Mouse (Mus musculus): ENCODE results near the gene Astn1. TPM values are rescaled to one million over a fixed set of nuclear protein-coding genes. Genes with fewer than 3 reads are reported as not detected.

The Astn1 gene
- total RNA-seq, 2 experiments from 2014 or later = 182 to 189 TPM

GRCm38 (mm10) chr1:158606324-158606723 is 244.3 kb downstream of the Astn1 start:
- DNase-seq (ENCODE audit: low spot score in 2 of 2) = no peak

- no peak for DNase-seq (ENCODE audit: low spot score in 2 of 2)
Observed at GRCm38 (mm10) chr1:158607201-158607600, 245.1 kb downstream of the Astn1 start.

- DNase-seq (ENCODE audit: low spot score in 2 of 2) = no peak
Observed at GRCm38 (mm10) chr1:158615202-158615601, 253.1 kb downstream of the Astn1 start.

GRCm38 (mm10) chr1:158617943-158618342 is 255.9 kb downstream of the Astn1 start:
- no peak for DNase-seq (ENCODE audit: low spot score in 2 of 2)

- DNase-seq (ENCODE audit: low spot score in 2 of 2) = no peak
Observed at GRCm38 (mm10) chr1:158632935-158633334, 270.9 kb downstream of the Astn1 start.

GRCm38 (mm10) chr1:158633441-158633840 is 271.4 kb downstream of the Astn1 start:
- no peak for DNase-seq (ENCODE audit: low spot score in 2 of 2)

GRCm38 (mm10) chr1:158641306-158641705 is 279.2 kb downstream of the Astn1 start:
- DNase-seq (ENCODE audit: low spot score in 2 of 2) = no peak

- DNase-seq (ENCODE audit: low spot score in 2 of 2) = no peak
Observed at GRCm38 (mm10) chr1:158642247-158642646, 280.2 kb downstream of the Astn1 start.

- no peak for DNase-seq (ENCODE audit: low spot score in 2 of 2)
Observed at GRCm38 (mm10) chr1:158652799-158653198, 290.7 kb downstream of the Astn1 start.

GRCm38 (mm10) chr1:158653808-158654520 is 291.9 kb downstream of the Astn1 start:
- peak; percentile 18 to 61 for DNase-seq (ENCODE audit: low spot score in 2 of 2)

GRCm38 (mm10) chr1:158654571-158655205 is 292.6 kb downstream of the Astn1 start:
- peak in 1 of 2 experiments; percentile 59 for DNase-seq (ENCODE audit: low spot score in 2 of 2)

GRCm38 (mm10) chr1:158656986-158657385 is 294.9 kb downstream of the Astn1 start:
- no peak for DNase-seq (ENCODE audit: low spot score in 2 of 2)

- DNase-seq (ENCODE audit: low spot score in 2 of 2) = no peak
Observed at GRCm38 (mm10) chr1:158666001-158666400, 303.9 kb downstream of the Astn1 start.

- DNase-seq (ENCODE audit: low spot score in 2 of 2) = peak; percentile 45 to 65
Observed at GRCm38 (mm10) chr1:158669971-158670592, 308.0 kb downstream of the Astn1 start.

GRCm38 (mm10) chr1:158687726-158688125 is 325.7 kb downstream of the Astn1 start:
- DNase-seq (ENCODE audit: low spot score in 2 of 2) = no peak

GRCm38 (mm10) chr1:158697423-158697822 is 335.4 kb downstream of the Astn1 start:
- DNase-seq (ENCODE audit: low spot score in 2 of 2) = no peak

GRCm38 (mm10) chr1:158697859-158698569 is 335.9 kb downstream of the Astn1 start:
- no peak for DNase-seq (ENCODE audit: low spot score in 2 of 2)

GRCm38 (mm10) chr1:158699276-158699675 is 337.2 kb downstream of the Astn1 start:
- no peak for DNase-seq (ENCODE audit: low spot score in 2 of 2)

- no peak for DNase-seq (ENCODE audit: low spot score in 2 of 2)
Observed at GRCm38 (mm10) chr1:158700147-158700546, 338.1 kb downstream of the Astn1 start.

GRCm38 (mm10) chr1:158701336-158701735 is 339.3 kb downstream of the Astn1 start:
- DNase-seq (ENCODE audit: low spot score in 2 of 2) = no peak

- peak; percentile 28 to 54 for DNase-seq (ENCODE audit: low spot score in 2 of 2)
Observed at GRCm38 (mm10) chr1:158713301-158714095, 351.4 kb downstream of the Astn1 start.
